Mouse (Mus musculus): ENCODE measurements around the gene Slc1a7.

DNA sequence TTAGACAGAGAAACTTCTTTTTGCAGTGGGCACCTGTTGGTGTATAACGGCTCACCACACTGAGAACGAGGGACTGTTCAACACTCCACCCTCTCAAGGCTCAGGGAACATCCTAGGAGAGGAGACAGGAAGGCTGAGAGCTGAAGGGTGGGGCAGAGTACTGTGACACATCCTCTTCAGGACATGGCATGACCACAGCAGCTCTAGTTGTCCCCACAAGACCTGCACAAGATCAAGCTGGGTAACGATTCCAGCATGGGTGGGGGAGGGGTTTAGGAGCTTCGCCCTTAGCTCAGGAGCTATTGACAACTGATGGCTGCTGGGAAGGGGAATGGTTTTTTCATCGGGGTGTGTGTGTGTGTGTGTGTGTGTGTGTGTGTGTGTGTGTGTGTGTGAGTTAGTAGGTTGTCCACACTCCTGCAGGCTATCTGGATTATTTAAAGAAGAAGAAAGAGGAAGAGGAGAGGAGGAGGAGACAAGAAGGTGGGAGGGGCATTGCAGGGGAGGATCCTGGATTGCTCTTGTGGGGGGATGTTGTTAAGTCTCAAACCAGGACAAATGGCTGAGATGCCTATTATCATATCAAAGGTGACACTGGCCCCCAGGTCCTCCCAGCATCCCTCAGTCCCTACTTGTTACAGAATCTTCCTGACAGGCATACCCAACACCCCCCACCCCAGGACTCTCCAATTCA, 1.6 kb upstream of the Slc1a7 start:
- TF ChIP-seq POLR2A (IDR thresholded peaks at IDR 0.05; ENCODE audit: borderline replicate concordance, insufficient read depth, low read length) (no peak), CTCF (IDR thresholded peaks at IDR 0.05; ENCODE audit: borderline replicate concordance, insufficient read depth, low read depth, low read length) (no peak)

Data from cerebellum, adult 2 months (tissue).